Mouse (Mus musculus) natural killer cell, adult 2 months (primary cell): ENCODE measurements around the gene Qrich2.
A peak's percentile ranks its signal among the peaks of the same experiment; 100 is the strongest.
"Not testable (repeated sequence)": the region's sequence is repeated elsewhere in the genome, so short reads cannot be mapped to it uniquely, and the experiment has no call there.

ENCODE experiments used
- DNase-seq, 2 experiments: peaks; one replicate each; pipeline ENCODE4 v3.0.0; 2022; ENCODE audit warnings: low spot score in 2 of 2

Gene Qrich2

DNA sequence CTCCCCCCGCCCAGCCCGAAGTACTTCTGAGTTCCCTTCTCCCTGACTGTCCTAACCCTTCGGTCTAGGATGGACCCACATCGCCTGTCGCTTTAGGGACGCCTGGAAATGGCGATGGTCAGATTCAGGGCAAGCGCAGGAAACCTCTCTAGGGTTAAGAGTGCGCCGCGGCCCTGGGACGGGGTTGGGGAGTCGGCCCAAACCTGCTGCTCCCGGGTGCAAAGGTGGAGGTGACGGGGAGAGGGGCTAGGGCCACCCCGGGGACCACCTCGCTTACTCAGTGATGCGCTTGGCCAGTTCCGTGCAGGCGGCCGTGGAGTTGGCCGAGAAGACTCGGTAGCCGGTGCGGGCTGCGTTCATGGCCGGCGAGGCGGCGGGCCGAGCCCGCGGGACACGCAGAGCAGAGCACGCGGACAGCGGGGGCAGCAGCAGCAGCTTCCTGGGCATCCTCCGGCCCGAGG is 23.8 kb upstream of the Qrich2 start:
- no peak for DNase-seq

DNA sequence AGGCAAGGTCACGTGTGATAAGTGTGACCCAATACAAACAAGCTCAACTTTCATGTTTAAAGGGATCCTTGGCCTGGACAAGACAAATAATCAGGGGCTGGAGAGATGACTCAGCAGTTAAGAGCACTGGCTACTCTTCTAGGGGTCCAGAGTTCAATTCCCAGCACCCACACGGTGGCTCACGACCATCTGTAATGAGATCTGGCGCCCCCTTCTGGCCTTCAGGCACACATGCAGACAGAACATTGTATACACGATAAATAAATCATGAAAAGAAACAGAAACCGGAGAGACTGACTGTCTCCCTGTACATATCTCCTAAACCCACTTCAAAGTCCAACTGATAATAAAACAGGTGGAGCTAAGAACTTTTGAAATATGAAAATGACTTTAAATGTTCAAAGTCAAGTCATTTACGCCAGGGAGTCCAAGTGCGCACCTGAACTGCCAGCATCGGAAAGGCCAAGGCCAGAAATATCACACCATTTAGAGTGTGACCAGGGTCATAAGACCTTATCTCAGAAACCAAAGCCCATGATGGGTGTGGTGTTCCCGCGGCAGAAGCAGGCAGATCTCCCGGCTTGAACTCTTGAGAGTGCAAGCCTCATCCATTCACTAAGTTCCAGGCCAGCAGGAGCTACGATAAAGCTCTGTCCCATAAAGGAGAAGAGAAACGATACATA is 22.8 kb upstream of the Qrich2 start:
- DNase-seq = peak in 1 of 2 experiments; percentile 26

DNA sequence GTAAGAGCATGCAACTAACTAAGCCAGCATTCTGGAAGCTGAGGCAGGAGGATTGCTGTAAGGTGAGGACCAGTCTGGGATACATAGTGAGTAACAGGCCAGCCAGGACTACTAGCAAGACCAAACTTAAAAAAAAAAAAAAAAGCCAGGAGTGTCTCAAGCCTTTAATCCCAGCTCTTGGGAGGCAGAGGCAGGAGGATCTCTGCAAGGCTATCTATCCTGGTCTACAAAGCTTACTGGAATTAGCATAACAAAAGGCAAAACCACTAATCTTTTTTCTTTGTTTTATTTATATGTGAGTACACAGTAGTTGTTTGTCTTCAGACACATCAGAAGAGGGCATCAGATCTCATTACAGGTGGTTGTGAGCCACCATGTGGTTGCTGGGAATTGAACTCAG is 22.2 kb upstream of the Qrich2 start:
- DNase-seq = no peak

DNA sequence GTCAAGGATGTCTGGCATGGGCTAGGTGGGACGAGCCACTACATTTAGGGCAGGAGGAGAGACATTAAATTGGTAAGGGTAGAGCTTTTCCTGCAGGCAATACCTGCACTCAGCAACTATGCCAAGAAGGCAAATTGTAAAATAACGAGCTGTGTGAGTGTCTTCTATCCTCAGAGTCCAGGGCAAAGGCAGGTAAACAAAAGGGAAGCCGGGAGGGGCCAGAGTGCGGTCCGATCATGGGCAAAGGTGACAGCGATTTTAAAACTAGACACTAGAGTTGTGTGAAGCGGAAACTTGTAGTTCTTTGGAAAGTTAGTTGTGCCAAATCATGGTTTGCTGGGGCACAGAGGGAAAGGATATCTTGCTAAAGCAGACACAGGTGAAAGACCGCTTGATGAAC is 18.2 kb upstream of the Qrich2 start:
- DNase-seq = no peak

DNA sequence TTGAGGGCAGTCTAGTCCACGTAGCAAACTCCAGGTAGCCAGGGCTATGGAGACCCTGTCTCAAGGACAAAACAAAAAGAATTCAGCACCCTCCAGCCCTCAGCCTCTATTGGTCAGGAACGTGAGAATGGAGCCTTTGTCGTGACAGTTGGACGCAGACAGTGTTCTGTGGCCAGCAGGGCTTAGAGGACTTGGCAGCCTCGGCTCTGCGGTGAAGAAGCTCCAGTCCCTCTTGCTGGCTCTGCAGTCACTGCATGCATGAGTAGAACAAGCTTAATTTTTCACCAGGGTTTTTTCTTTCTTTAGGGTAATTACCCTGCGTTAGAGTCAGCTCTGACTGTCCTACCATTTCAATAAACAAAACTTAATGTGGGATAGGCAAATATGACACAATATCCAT is 15.7 kb upstream of the Qrich2 start:
- DNase-seq = no peak

DNA sequence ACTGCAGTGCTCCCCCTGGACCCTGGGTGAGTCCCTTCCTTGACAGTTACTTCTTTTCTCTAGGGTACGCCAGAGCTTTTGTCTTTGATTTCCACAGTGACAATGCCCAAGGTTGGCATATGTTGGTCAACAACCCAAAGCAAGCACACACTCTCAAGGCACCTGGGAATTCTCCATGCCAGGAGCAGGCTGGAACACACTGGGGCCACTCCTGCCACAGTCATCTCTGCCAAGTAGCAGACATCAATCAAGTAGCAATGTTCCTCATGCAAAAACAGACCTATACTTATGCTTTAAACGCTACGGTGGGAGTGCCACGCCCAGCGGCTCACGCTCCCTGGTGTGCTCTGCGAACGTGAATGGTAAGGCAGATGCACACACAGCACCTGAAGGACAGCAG is 14.9 kb upstream of the Qrich2 start:
- no peak for DNase-seq

DNA sequence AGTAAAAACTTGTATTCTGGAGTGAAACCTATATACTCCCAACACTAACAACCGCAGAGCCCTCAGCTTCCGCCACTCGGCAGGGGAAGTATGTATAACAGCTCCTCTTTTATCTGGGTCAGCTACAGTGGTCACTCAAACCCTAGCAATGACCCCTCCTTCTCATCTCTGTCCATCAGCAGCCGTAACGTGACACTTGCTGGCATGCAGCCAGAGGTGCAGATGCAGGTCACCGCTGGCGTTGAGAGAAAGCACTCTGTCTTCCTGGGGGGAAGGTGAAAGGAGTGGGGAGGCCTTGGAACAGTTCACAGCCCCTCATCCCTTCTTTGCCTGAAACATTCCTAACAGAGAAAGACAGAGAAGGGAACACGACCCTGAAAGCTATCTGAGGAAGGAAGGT is 13.8 kb upstream of the Qrich2 start:
- DNase-seq = no peak

DNA sequence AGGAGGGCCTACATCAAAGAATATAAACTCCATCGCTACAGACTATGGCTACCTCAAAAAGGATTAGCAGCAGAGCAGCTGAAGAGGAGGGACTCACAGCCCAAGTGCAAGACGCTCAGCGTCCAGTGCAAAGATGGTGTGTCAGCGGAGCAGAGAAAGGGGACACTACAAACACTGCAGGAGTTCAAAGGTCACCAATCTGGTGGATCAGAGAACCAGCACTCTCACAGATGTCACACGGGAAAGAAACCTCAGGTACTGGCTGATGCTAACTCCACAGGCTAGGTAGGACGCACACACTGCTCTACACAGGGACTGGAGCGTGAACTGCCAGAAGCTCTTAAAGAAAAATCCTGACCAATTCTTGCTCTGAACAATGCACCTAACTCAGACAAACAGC is 12.9 kb upstream of the Qrich2 start:
- no peak for DNase-seq

DNA sequence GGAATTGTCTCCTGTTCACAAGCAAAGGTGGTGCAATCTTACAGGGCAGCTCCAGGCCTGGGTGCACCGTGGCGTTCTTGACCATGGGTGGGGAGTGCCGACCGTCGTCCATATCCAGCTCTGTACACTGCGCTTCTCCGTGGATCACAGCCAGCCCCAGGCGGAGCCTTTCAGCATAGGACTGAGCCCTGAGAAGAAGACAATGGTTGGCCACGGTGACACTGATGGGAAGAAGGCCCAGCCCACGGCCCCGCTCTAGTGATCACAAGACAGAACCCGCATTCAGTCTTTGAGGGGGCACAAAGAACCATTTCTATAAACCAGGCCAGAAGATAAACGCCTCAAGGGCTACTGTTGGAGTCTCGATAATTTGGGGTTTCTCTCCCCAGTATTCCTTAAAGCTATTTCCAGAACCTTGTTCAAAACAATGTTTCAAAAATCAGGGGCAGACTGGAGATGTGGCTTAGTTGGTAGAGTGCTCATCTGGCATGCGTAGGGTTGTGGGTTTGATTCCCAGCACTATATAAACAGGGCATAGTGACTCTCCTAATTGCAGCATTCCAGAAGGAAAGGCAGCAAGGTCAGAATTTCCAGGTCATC is 11.2 kb upstream of the Qrich2 start:
- DNase-seq = no peak

DNA sequence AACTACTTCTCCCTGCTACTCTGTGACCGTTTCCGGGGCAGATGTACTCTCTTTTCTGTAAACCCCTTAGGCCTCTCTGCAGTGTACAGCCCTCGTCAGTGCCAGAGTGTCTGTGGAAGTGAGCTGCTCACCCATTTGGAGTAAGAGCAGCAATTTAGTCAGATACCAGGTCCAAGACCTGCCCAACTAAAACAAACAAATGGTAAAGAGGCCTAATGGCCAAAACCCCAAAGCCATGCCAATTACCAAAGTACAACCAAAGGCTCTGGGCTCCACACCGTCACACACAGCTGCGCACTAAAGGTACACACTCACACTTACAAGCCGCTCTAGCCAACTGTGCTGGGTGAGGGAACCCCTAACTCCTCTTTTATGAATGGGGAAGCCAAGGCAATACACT is 10.7 kb upstream of the Qrich2 start:
- DNase-seq = no peak

DNA sequence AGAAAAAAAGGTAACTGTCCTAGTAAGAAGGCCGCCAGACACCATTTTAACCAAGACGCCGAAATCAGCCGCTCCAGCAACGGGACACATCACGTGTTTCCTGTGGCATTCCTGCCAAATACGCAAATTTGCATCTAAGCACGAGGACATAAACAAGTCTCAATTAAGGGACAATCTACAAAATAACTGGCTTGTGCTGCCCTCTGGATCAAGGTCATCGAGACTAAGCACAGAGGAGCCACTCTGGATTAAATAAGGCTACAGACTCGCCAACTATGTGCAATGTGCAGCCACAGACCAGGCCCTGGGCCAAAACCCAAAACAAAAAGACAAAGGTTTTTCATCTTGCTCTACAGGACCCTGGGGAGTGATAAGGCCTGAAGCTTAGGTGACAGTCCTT is 10.0 kb upstream of the Qrich2 start:
- no peak for DNase-seq

DNA sequence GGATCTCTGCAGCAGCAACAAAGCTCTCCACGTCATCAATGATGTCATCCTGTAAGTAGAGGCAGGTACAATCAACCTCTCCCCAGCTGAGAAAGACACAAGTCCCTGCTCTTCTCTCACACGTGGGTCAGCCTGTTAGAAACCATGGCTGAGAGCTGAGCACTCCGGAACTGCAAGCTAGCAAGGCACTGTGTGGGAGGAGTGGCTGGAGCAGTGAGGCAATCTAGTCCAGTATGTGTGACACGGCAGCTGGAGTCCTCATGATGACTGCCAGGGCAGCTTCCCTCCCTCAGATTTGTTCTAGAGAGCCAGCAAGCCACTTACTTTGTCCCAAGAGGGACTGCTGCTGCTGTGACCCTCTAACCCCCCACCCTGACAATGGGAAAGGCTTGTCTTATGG is 6.2 kb upstream of the Qrich2 start:
- no peak for DNase-seq

DNA sequence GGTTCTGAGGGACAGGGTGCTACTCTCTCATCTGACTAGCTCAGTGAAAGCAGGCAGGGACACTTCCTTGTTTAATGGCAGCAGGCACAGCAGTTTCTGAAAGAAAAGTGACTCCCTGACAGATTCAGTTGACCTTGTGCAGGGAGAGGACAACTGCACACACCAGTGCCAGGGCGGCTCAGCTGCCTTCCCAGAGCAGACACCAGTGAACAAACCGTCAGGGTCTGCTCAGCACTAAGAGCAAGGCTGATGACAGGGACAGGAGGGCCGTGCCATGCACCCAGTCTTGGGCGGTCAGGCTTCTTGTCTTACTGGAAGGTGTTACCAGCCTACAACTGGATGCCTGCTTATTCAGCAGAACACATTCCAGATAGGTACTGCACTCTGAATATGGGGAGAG is 4.9 kb upstream of the Qrich2 start:
- no peak for DNase-seq

DNA sequence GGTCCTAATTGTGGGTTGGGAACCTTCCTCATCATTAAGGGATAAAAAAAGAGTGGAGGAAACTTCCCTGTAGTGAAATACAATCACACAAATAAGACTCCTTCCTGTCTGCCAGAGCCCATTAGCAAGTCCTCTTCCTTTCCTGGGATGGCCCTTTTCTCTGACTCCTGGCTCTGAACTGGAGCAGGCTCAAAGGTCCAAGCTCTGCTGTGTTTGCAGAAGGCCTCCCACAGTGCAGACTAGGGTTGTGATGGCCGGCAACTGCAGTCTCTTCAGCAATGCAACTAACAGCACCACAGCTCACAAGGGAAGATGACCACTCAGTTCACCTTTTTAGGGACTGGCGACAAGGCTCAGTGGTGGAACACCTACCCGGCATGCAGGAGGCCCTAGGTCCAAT is 4.2 kb upstream of the Qrich2 start:
- no peak for DNase-seq

DNA sequence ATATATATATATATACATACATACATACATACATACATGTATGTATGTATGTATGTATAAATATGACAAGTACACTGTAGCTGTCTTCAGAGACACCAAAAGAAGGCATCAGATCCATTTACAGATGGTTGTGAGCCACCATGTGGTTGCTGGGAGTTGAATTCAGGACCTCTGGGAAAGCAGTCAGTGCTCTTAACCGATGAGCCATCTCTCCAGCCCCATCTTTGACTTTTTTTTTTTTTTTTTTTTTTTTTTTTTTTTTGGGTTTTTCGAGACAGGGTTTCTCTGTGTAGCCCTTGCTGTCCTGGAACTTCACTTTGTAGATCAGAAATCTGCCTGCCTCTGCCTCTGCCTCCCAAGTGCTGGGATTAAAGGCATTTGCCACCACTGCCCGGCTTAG is 2.3 kb upstream of the Qrich2 start:
- DNase-seq = not testable (repeated sequence)

DNA sequence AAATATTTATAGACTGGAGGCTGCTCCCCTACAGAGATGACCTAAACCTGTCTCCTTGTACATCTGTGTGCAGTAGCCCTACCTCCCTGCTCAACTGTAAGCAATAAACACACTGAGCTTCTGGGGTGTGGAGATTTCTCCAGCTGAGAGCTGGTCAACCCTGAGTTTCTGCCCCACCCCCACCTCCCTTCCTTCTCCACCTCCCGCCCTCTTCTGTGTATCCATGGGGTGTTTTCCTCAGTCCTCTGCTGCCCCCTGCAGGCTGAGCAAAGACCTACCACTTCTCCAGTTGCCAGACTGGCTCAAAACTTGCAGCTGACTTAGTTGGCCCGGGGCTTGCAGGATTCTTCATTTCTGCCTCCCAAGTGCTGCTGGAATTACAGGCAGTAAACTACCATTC is 2.2 kb downstream of the Qrich2 start:
- peak; percentile 70 to 81 for DNase-seq

DNA sequence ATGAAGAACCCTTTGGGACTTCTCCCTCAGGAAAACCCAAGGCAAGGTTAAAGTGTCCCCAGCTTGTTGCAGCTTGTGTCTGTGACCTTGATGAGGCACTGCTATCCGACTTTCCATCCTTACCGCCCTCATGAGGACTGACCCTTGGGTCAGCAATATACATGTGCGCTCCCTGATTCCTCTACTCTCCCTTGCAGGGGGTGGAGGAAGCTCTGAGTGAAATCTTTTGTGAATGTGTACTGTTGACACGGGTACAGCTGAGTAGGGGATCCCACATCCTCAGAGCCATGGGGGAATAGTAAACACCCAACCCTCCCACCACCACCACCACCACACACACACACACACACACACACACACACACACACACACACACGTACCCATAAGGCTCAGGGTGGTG is 2.7 kb downstream of the Qrich2 start:
- DNase-seq = no peak

DNA sequence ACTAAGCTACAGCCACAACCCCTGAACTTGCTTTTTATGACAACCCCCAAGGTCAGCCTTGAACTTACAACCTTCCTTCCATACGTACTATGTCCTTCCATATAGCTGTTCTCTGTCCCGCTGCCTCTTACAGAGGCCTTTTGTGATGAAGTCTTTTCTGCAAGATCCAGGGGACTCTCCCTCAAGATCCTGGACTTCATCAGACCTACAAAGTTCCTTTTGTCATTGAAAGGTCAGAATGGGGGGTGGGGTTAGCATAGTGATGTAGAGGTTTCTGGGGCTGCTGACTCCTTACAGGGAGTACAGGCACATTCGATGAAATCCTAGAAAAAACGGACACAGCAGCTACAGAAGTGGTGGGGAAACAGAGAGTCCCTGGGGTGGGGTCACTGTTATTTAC is 6.3 kb downstream of the Qrich2 start:
- no peak for DNase-seq

DNA sequence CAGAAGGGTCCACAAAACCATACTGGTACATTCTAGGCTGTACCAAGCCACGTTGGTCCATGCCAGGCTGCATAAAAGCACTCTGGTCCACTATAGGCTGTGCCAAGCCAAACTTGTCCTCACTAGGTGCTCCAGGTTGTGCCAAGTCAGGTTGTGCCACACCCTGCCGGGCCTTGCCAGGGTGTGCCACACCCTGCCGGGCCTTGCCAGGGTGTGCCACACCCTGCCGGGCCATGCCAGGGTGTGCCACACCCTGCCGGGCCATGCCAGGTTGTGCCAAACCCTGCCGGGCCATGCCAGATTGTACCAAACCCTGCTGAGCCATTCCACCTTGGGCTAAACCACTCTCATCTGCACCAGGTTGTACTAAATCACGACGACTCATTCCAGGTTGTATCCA is 9.8 kb downstream of the Qrich2 start:
- no peak for DNase-seq

DNA sequence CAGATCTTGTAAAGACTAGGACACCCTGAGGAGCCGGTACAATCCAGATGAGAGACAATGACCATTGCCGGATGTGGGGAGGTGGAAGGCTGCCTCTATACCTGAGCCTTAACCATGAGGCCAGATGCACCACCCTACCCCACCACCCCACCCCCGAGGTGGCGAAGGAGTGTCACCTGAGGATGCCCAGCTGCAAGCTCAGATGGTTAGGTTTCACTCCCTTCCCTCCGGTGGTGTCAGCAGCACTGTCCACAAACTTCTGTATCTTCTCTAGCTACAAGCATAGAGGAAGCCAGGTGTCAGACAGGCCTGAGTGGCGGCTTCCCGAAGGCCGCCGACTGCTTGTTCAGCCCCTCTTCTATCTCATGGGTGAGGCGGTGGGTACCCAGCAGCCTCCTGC is 12.2 kb downstream of the Qrich2 start:
- DNase-seq = peak in 1 of 2 experiments; percentile 53

DNA sequence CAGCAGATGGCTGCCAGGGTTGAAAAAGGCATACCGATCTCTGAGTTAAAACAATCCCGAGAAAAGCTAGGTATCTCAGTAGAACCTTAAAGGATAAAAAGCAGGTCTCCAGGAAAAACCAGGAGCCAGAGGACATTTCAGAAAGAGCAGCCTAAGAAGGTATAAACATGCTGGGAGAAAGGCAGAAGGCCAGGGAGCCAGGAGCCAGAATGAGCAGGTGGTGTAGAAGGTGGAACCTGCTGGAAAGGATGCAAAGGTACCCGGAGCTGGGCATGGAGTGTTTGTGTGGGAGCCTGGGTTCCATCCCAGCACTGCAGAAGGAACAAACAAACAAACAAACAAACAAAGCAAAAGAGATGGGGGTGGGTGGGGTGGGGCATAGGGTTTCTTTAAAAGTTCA is 16.7 kb downstream of the Qrich2 start:
- DNase-seq = no peak

DNA sequence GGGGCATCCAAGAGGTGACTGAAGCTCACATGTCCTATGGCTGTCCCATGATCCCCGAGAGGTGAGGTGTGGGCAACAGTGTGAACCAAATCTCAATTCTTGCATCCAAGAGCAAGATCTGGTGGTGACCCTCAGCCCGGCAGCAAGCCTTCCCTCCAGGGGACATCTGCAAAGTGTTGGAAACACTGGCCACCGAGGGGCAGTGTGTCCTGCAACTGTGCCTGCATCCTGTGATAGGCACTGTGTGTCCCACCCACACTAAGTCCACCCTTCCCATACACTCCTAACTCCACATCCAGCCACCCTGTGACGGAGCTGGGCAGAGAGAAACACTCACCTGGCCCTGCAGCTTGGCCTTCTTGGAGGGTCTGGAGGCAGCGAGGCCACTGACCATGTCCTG is 18.2 kb downstream of the Qrich2 start:
- DNase-seq = no peak

DNA sequence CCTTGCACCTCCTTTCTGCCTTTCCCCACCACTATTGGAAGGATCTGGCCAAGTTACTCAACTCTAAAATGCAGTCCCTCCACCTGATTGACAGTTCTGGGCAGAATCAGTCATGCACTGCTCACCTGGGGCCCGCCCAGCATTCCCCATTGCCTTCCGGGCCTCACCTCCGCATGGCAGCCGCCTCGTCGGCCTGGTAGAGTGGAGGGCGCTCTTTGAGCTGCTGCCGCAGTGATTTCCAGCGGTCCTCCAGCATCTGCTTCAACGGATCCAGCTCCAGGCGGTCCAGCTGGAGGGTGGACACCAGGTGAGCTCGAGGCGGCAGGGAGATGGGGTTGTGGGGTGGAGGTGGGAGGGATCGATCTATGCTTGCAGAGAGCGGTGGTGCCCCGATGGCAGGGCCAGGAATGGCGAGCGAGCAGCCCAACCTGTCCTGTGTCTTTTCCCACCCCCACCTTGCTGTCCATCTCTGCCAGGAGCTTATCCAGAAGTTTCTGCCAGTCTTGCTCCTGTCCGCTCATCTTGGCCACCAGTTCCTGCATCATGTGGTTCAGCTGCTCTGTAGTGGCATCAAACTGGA is 19.6 kb downstream of the Qrich2 start:
- no peak for DNase-seq
